In the genomic region with DNA sequence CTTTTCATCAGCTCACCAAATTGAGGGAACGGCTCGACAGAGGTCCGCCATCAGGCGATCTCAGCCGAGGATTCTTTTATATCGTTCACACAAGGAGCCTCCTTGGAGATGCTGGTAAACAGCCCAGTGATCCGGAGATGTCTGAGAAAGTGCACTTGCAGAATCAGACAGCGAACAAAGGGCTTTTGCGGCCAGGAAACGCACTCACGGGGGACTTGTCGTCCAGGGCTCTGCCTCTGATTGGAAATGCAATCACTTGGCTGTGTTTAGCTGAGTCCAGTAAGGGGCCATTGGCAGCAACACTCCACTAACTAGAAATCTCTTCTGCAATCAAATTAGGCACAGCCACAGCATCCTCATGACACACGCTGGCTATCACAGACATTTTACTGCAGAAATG, we compare ENCODE assay signal across 11 mouse cellular contexts.
DNase-seq lines count a peak whose midpoint lies in the region; ATAC-seq and TF ChIP-seq lines count a peak whose summit lies in the region.
"Had no signal": no experiment of that assay in that cellular context is flagged by ENCODE, and none has a peak within 500 bp of the region (broad histone marks: within the 10 kb centered on the region; RNA-seq: fewer than 3 reads in every experiment).

No protein-coding gene starts in this region.

- no peak overlapping the region for H3K27ac ChIP-seq in left cerebral cortex, adult 2 months
- H3K27ac ChIP-seq in hindbrain, embryonic 14.5 days: peak overlapping the region; percentile 76
- H3K27ac ChIP-seq in neural tube, embryonic 14.5 days (ENCODE audit: low read depth, low read length): peak overlapping the region; percentile 73
- H3K27ac ChIP-seq: gastrocnemius, adult 2 months; heart, embryonic 13.5 days had no signal

- H3K36me3 ChIP-seq in hindbrain, embryonic 14.5 days (replicated peaks; ENCODE audit: control insufficient read depth, insufficient read depth): no peaks in the 10 kb centered on the region
- no peaks in the 10 kb centered on the region for H3K36me3 ChIP-seq in neural tube, embryonic 14.5 days (ENCODE audit: control insufficient read depth, insufficient read depth, low read length)
- H3K36me3 ChIP-seq: heart, embryonic 13.5 days had no signal

- ATAC-seq in hindbrain, embryonic 14.5 days (ENCODE audit: low FRiP score): peak; percentile 74; the same call in 1 of the 2 replicates
- peak; percentile 28; the same call in 1 of the 2 replicates for ATAC-seq in neural tube, embryonic 14.5 days (ENCODE audit: low read depth)
- ATAC-seq in megakaryocyte-erythroid progenitor cell, adult 5-6 weeks (replicated peaks; ENCODE audit: low FRiP score, low TSS enrichment, poor library complexity, severe bottlenecking): no peak

- WGBS in hindbrain, embryonic 14.5 days: 13% methylated on average over 13 of the region's 13 CpGs
- WGBS in neural tube, embryonic 14.5 days: 21% methylated on average over 13 of the region's 13 CpGs

- intact Hi-C loops in left cerebral cortex, postnatal 4 days (cut with DNase I): no loop called here
- intact Hi-C loops in left cerebral cortex, adult 2 months (cut with DNase I): no loop called here

- peak overlapping the region; percentile 11; the same call in 1 of the 2 replicates for H3K4me2 ChIP-seq in hindbrain, embryonic 14.5 days (replicated peaks)
- peak overlapping the region; percentile 27 for H3K4me2 ChIP-seq in neural tube, embryonic 14.5 days (ENCODE audit: low read depth, low read length)
- H3K4me2 ChIP-seq: heart, embryonic 13.5 days had no signal

- H3K9ac ChIP-seq in hindbrain, embryonic 14.5 days: 0 out of 2 replicates have a peak overlapping the region, but pooled peaks have one; percentile 26
- H3K9ac ChIP-seq in neural tube, embryonic 14.5 days (replicated peaks; ENCODE audit: low read depth, low read length): peak overlapping the region; percentile 32; the same call in 1 of the 2 replicates
- H3K9ac ChIP-seq: heart, embryonic 13.5 days had no signal

- DNase-seq in left cerebral cortex, postnatal 4 days: peak; percentile 75
- no peak for DNase-seq in left cerebral cortex, adult 2 months (ENCODE audit: extremely low spot score in 1 of 2, low spot score in 2 of 2)
- peak; percentile 3 to 10 for DNase-seq in cerebellum, postnatal 36 days
- no peak for DNase-seq in hindbrain, embryonic 14.5 days (ENCODE audit: low spot score)
- no peak for DNase-seq in gastrocnemius, adult 8-10 months (ENCODE audit: low spot score in 2 of 2)
- DNase-seq: adrenal gland, postnatal 36 days; gastrocnemius, adult 2 months had no signal

- H3K4me1 ChIP-seq in hindbrain, embryonic 14.5 days (replicated peaks; ENCODE audit: control insufficient read depth, insufficient read depth, low read length): peaks cover 13% of the 10 kb centered on the region
- H3K4me1 ChIP-seq in neural tube, embryonic 14.5 days (ENCODE audit: control insufficient read depth, insufficient read depth, low read length): peaks cover 12% of the 10 kb centered on the region
- H3K4me1 ChIP-seq: heart, embryonic 13.5 days had no signal

- H3K27me3 ChIP-seq in hindbrain, embryonic 14.5 days (ENCODE audit: control insufficient read depth, insufficient read depth, low read length): no peaks in the 10 kb centered on the region
- no peaks in the 10 kb centered on the region for H3K27me3 ChIP-seq in neural tube, embryonic 14.5 days (ENCODE audit: control insufficient read depth, insufficient read depth, low read length)
- H3K27me3 ChIP-seq: CH12.LX; heart, embryonic 13.5 days had no signal

- no peaks in the 10 kb centered on the region for H3K9me3 ChIP-seq in hindbrain, embryonic 14.5 days (ENCODE audit: control insufficient read depth, low read length)
- no peaks in the 10 kb centered on the region for H3K9me3 ChIP-seq in neural tube, embryonic 14.5 days (ENCODE audit: control insufficient read depth, low read length)
- H3K9me3 ChIP-seq: heart, embryonic 13.5 days had no signal

- no peak for TF ChIP-seq CTCF in left cerebral cortex, adult 2 months (IDR thresholded peaks at IDR 0.05)

- H3K4me3 ChIP-seq in left cerebral cortex, adult 2 months: no peak overlapping the region; the same call in 1 of the 2 replicates
- H3K4me3 ChIP-seq in hindbrain, embryonic 14.5 days (replicated peaks; ENCODE audit: low read length): no peak overlapping the region
- H3K4me3 ChIP-seq in neural tube, embryonic 14.5 days (ENCODE audit: low read depth, low read length): no peak overlapping the region
- H3K4me3 ChIP-seq: gastrocnemius, adult 2 months; heart, embryonic 13.5 days had no signal

Comparison
In these comparisons a context has a peak if more than half of its experiments do, and no peak if none do; other contexts are left out.
1. DNase-seq: peak in left cerebral cortex, postnatal 4 days (single experiment) and cerebellum, postnatal 36 days (2 of 2); none in left cerebral cortex, adult 2 months (0 of 2), hindbrain, embryonic 14.5 days (single experiment) and gastrocnemius, adult 8-10 months (0 of 2).